In the genomic region with DNA sequence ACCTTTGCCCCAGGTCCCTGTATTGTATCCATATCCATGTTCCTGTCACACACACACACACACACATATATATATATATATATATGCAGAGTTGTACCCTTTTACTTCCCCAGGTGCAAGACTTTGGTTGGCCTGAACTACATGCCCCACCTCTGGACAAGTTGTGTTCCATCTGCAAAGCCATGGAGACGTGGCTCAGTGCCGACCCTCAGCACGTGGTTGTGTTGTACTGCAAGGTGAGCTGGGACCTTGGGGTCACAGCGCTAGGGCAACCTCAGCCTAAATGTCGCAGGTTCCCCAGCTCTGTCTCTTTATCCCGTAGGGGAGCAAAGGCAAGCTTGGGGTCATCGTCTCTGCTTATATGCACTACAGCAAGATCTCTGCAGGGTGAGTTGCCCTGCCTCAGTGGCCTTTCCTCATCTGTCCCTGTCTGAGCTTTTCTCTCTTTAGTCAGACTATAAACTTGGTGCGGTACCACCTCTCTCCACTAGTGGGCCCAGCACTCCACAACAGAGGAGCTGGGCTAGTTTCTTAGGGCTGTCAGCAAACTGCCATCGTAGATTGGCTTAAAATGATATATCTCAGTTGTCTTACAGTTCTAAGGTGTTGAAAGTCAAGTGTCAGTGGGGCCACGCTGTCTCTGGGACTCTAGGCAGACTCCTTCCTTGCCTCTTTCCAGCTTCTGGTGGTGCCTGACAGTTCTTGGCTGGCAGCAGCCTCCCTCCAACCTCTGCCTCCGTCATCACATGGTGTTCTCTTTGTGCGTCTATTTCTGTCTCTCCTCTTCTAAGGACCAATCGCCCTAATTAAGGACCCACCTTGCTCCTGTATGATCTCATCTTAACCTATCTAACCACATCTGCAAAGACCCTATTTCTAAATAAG, we compare ENCODE assay signal across 8 mouse cellular contexts. TPM values are rescaled to one million over a fixed set of nuclear protein-coding genes. Genes with fewer than 3 reads are reported as not detected.
DNase-seq lines count a peak whose midpoint lies in the region; ATAC-seq and TF ChIP-seq lines count a peak whose summit lies in the region.

No protein-coding gene starts in this region.

- no peak for ATAC-seq in embryonic facial prominence, embryonic 13.5 days (ENCODE audit: insufficient number of reproducible peaks, insufficient read depth, low FRiP score, low TSS enrichment, low read depth)
- no peak for ATAC-seq in heart, postnatal 0 days (ENCODE audit: insufficient read depth, low read depth)
- 0 out of 2 replicates have a peak, but pooled peaks have one; percentile 15 for ATAC-seq in midbrain, embryonic 13.5 days

- peaks cover 79% of the 10 kb centered on the region for H3K36me3 ChIP-seq in embryonic facial prominence, embryonic 13.5 days
- H3K36me3 ChIP-seq in heart, postnatal 0 days (replicated peaks; ENCODE audit: control insufficient read depth, insufficient read depth, low read length): peaks cover 67% of the 10 kb centered on the region
- no peaks in the 10 kb centered on the region for H3K36me3 ChIP-seq in midbrain, embryonic 13.5 days

- TF ChIP-seq EP300 in heart, postnatal 0 days (IDR thresholded peaks at IDR 0.05; ENCODE audit: low read depth): no peak

- H3K4me3 ChIP-seq in embryonic facial prominence, embryonic 13.5 days: no peak overlapping the region
- H3K4me3 ChIP-seq in heart, postnatal 0 days (ENCODE audit: low read depth, low read length): no peak overlapping the region
- H3K4me3 ChIP-seq in midbrain, embryonic 13.5 days (replicated peaks): no peak overlapping the region

- 0 out of 2 replicates have a peak overlapping the region, but pooled peaks have one; percentile 62 for H3K27ac ChIP-seq in embryonic facial prominence, embryonic 13.5 days
- H3K27ac ChIP-seq in heart, postnatal 0 days (ENCODE audit: low read depth): peak overlapping the region; percentile 33
- no peak overlapping the region for H3K27ac ChIP-seq in midbrain, embryonic 13.5 days

- 41% methylated on average over 13 of the region's 13 CpGs for WGBS in embryonic facial prominence, embryonic 13.5 days
- 40% methylated on average over 13 of the region's 13 CpGs for WGBS in heart, postnatal 0 days
- WGBS in midbrain, embryonic 13.5 days: 33% methylated on average over 13 of the region's 13 CpGs

- H3K9ac ChIP-seq in embryonic facial prominence, embryonic 13.5 days: no peak overlapping the region
- H3K9ac ChIP-seq in heart, postnatal 0 days (replicated peaks; ENCODE audit: low read depth, low read length): no peak overlapping the region
- H3K9ac ChIP-seq in midbrain, embryonic 13.5 days (replicated peaks): no peak overlapping the region

- TF ChIP-seq CTCF in heart, postnatal 0 days (IDR thresholded peaks at IDR 0.05; ENCODE audit: low read depth): peak; percentile 71

- intact Hi-C loops in left cerebral cortex, postnatal 4 days (cut with DNase I): no loop called here

- DNase-seq in right cerebral cortex, postnatal 4 days: peak; percentile 81
- DNase-seq in right cerebral cortex, postnatal 36 days (ENCODE audit: low spot score in 2 of 2): no peak
- DNase-seq in adrenal gland, postnatal 25 days: peak; percentile 72
- DNase-seq in heart, postnatal 0 days (ENCODE audit: low spot score): peak; percentile 65
- DNase-seq in left cerebral cortex, postnatal 4 days: peak; percentile 81
- peak; percentile 83 for DNase-seq in thymus, postnatal 0 days (ENCODE audit: low spot score)

- no peaks in the 10 kb centered on the region for H3K9me3 ChIP-seq in embryonic facial prominence, embryonic 13.5 days
- H3K9me3 ChIP-seq in heart, postnatal 0 days (replicated peaks; ENCODE audit: control insufficient read depth, low read length): no peaks in the 10 kb centered on the region
- no peaks in the 10 kb centered on the region for H3K9me3 ChIP-seq in midbrain, embryonic 13.5 days

- peaks cover 13% of the 10 kb centered on the region for H3K27me3 ChIP-seq in embryonic facial prominence, embryonic 13.5 days
- no peaks in the 10 kb centered on the region for H3K27me3 ChIP-seq in heart, postnatal 0 days (ENCODE audit: control insufficient read depth, insufficient read depth, low read length)
- peaks cover 49% of the 10 kb centered on the region for H3K27me3 ChIP-seq in midbrain, embryonic 13.5 days

- peak overlapping the region; percentile 52 for H3K4me2 ChIP-seq in embryonic facial prominence, embryonic 13.5 days
- H3K4me2 ChIP-seq in heart, postnatal 0 days (ENCODE audit: low read depth, low read length): no peak overlapping the region
- H3K4me2 ChIP-seq in midbrain, embryonic 13.5 days (replicated peaks): no peak overlapping the region

- peaks cover 65% of the 10 kb centered on the region for H3K4me1 ChIP-seq in embryonic facial prominence, embryonic 13.5 days
- peaks cover 41% of the 10 kb centered on the region for H3K4me1 ChIP-seq in heart, postnatal 0 days (ENCODE audit: control insufficient read depth, insufficient read depth)
- H3K4me1 ChIP-seq in midbrain, embryonic 13.5 days (replicated peaks): peaks cover 36% of the 10 kb centered on the region

RNA-seq across cellular contexts. Expression of a gene that starts 7.7 kb away (rescaled TPM):
- 75.2 and 78.7 TPM in 2 replicates for total RNA-seq in adrenal gland, postnatal 25 days (2021)
- polyA plus RNA-seq in embryonic facial prominence, embryonic 13.5 days (2015; fragmentation: Nextera tagmentation; extraction: Ambion mirVana): 40.1 and 49.3 TPM in 2 replicates
- total RNA-seq in heart, postnatal 0 days (2014; rRNA removed; ENCODE audit: low replicate concordance): 40.3 and 57.9 TPM in 2 replicates
- 21.9 and 24.6 TPM in 2 replicates for polyA plus RNA-seq in heart, postnatal 0 days (2015; fragmentation: Nextera tagmentation; extraction: Ambion mirVana)
- 10 to 100 TPM in 1 of 2 experiments, 1 to 10 TPM in 1; 8.5 to 11.4 TPM for total RNA-seq in left cerebral cortex, postnatal 4 days (2021)
- 6.1 and 6.9 TPM in 2 replicates for polyA plus RNA-seq in midbrain, embryonic 13.5 days (2015; fragmentation: Nextera tagmentation; extraction: Ambion mirVana)
- polyA plus RNA-seq in thymus, postnatal 0 days (2015; fragmentation: Nextera tagmentation; extraction: Ambion mirVana): 4.4 and 5.2 TPM in 2 replicates

RNA-seq across cellular contexts. Expression of a gene that starts 28.1 kb away (rescaled TPM):
- 29.4 and 40.3 TPM in 2 replicates for total RNA-seq in adrenal gland, postnatal 25 days (2021)
- polyA plus RNA-seq in embryonic facial prominence, embryonic 13.5 days (2015; fragmentation: Nextera tagmentation; extraction: Ambion mirVana): 20.4 and 21.6 TPM in 2 replicates
- 20.0 and 22.8 TPM in 2 replicates for total RNA-seq in heart, postnatal 0 days (2014; rRNA removed; ENCODE audit: low replicate concordance)
- polyA plus RNA-seq in heart, postnatal 0 days (2015; fragmentation: Nextera tagmentation; extraction: Ambion mirVana): 15.1 and 16.0 TPM in 2 replicates
- total RNA-seq in left cerebral cortex, postnatal 4 days (2021): 100 to 1,000 TPM; 115 to 118 TPM
- polyA plus RNA-seq in midbrain, embryonic 13.5 days (2015; fragmentation: Nextera tagmentation; extraction: Ambion mirVana): 38.0 and 38.5 TPM in 2 replicates
- 19.1 and 19.9 TPM in 2 replicates for polyA plus RNA-seq in thymus, postnatal 0 days (2015; fragmentation: Nextera tagmentation; extraction: Ambion mirVana)

RNA-seq across cellular contexts. Expression of a gene that starts 34.4 kb away (rescaled TPM):
- 244 and 270 TPM in 2 replicates for total RNA-seq in adrenal gland, postnatal 25 days (2021)
- 120 and 129 TPM in 2 replicates for polyA plus RNA-seq in embryonic facial prominence, embryonic 13.5 days (2015; fragmentation: Nextera tagmentation; extraction: Ambion mirVana)
- 109 and 110 TPM in 2 replicates for total RNA-seq in heart, postnatal 0 days (2014; rRNA removed; ENCODE audit: low replicate concordance)
- 40.6 and 46.0 TPM in 2 replicates for polyA plus RNA-seq in heart, postnatal 0 days (2015; fragmentation: Nextera tagmentation; extraction: Ambion mirVana)
- 100 to 1,000 TPM; 206 to 211 TPM for total RNA-seq in left cerebral cortex, postnatal 4 days (2021)
- 89.9 and 91.2 TPM in 2 replicates for polyA plus RNA-seq in midbrain, embryonic 13.5 days (2015; fragmentation: Nextera tagmentation; extraction: Ambion mirVana)
- polyA plus RNA-seq in thymus, postnatal 0 days (2015; fragmentation: Nextera tagmentation; extraction: Ambion mirVana): 93.3 and 103 TPM in 2 replicates

RNA-seq across cellular contexts. Expression of a gene that starts 36.2 kb away (rescaled TPM):
- 17.1 and 17.2 TPM in 2 replicates for total RNA-seq in adrenal gland, postnatal 25 days (2021)
- polyA plus RNA-seq in embryonic facial prominence, embryonic 13.5 days (2015; fragmentation: Nextera tagmentation; extraction: Ambion mirVana): 1.1 and 1.9 TPM in 2 replicates
- 30.5 and 35.4 TPM in 2 replicates for total RNA-seq in heart, postnatal 0 days (2014; rRNA removed; ENCODE audit: low replicate concordance)
- 24.0 and 24.2 TPM in 2 replicates for polyA plus RNA-seq in heart, postnatal 0 days (2015; fragmentation: Nextera tagmentation; extraction: Ambion mirVana)
- total RNA-seq in left cerebral cortex, postnatal 4 days (2021): 1 to 10 TPM; 1.6 to 2.0 TPM
- 0.72 and 0.81 TPM in 2 replicates for polyA plus RNA-seq in midbrain, embryonic 13.5 days (2015; fragmentation: Nextera tagmentation; extraction: Ambion mirVana)
- polyA plus RNA-seq in thymus, postnatal 0 days (2015; fragmentation: Nextera tagmentation; extraction: Ambion mirVana): 6.8 and 7.5 TPM in 2 replicates

RNA-seq across cellular contexts. Expression of a gene that starts 42.4 kb away (rescaled TPM):
- total RNA-seq in adrenal gland, postnatal 25 days (2021): 0.55 and 1.2 TPM in 2 replicates
- 0.88 TPM in 1 of 2 replicates, not detected in the other for polyA plus RNA-seq in embryonic facial prominence, embryonic 13.5 days (2015; fragmentation: Nextera tagmentation; extraction: Ambion mirVana)
- 1.7 TPM in 1 of 2 replicates, not detected in the other for total RNA-seq in heart, postnatal 0 days (2014; rRNA removed; ENCODE audit: low replicate concordance)
- polyA plus RNA-seq in heart, postnatal 0 days (2015; fragmentation: Nextera tagmentation; extraction: Ambion mirVana): 0.08 and 0.14 TPM in 2 replicates
- total RNA-seq in left cerebral cortex, postnatal 4 days (2021): not detected
- polyA plus RNA-seq in midbrain, embryonic 13.5 days (2015; fragmentation: Nextera tagmentation; extraction: Ambion mirVana): not detected in 2 replicates
- 1.0 and 1.1 TPM in 2 replicates for polyA plus RNA-seq in thymus, postnatal 0 days (2015; fragmentation: Nextera tagmentation; extraction: Ambion mirVana)

Comparison
In these comparisons a context has a peak if more than half of its experiments do, and no peak if none do; other contexts are left out.
1. DNase-seq: peak in right cerebral cortex, postnatal 4 days (single experiment), adrenal gland, postnatal 25 days (single experiment), heart, postnatal 0 days (single experiment), left cerebral cortex, postnatal 4 days (single experiment) and thymus, postnatal 0 days (single experiment); none in right cerebral cortex, postnatal 36 days (0 of 2).